Mouse (Mus musculus) T-helper 2 cell (primary cell): Measurements from ENCODE around the gene Pias1.

Source experiments
- in situ Hi-C: fragments of 300-600 bp; cut with MboI, MseI; formaldehyde crosslinking; loops from one replicate; pipeline ENCODE4 v1.15.1; 2025; ENCODE audit warnings: high pct_unique_total_duplicates

The Pias1 gene

GRCm38 (mm10) chr9:62987824-62988223 lies at the start of gene Pias1:
Gene Pias1, minus strand, starts transcription at chr9:62987924.
- in situ Hi-C loops: no loop called here

GRCm38 (mm10) chr9:63035431-63035830 lies 47.7 kb upstream of the Pias1 start:
- in situ Hi-C loops: no loop called here

GRCm38 (mm10) chr9:63031011-63031782 lies 43.5 kb upstream of the Pias1 start:
- in situ Hi-C loops: no loop called here

- in situ Hi-C loops: no loop called here
Measured at GRCm38 (mm10) chr9:63022486-63022885, 34.8 kb upstream of the Pias1 start.

GRCm38 (mm10) chr9:63007371-63007770 lies 19.6 kb upstream of the Pias1 start:
- in situ Hi-C loops: no loop called here

- in situ Hi-C loops: no loop called here
Measured at GRCm38 (mm10) chr9:63006081-63006820, 18.5 kb upstream of the Pias1 start.

- in situ Hi-C loops: loop anchor here (10.0 kb wide), 2 partner anchors 116 to 1514 kb away; no protein-coding TSS in a partner anchor
Measured at GRCm38 (mm10) chr9:62998561-62998960, 10.8 kb upstream of the Pias1 start.

GRCm38 (mm10) chr9:62997626-62998025 lies 9.9 kb upstream of the Pias1 start:
- in situ Hi-C loops: loop anchor here (10.0 kb wide), 2 partner anchors 117 to 1513 kb away; no protein-coding TSS in a partner anchor

GRCm38 (mm10) chr9:62995186-62995585 lies 7.5 kb upstream of the Pias1 start:
- in situ Hi-C loops: loop anchor here (10.0 kb wide), 2 partner anchors 120 to 1510 kb away; no protein-coding TSS in a partner anchor

- in situ Hi-C loops: loop anchor here (10.0 kb wide), 2 partner anchors 125 to 1505 kb away; no protein-coding TSS in a partner anchor
Measured at GRCm38 (mm10) chr9:62990134-62990533, 2.4 kb upstream of the Pias1 start.

GRCm38 (mm10) chr9:62980777-62981202 lies 6.9 kb downstream of the Pias1 start:
- in situ Hi-C loops: no loop called here

GRCm38 (mm10) chr9:62980162-62980776 lies 7.5 kb downstream of the Pias1 start:
- in situ Hi-C loops: no loop called here

- in situ Hi-C loops: no loop called here
Measured at GRCm38 (mm10) chr9:62979461-62980161, 8.1 kb downstream of the Pias1 start.

GRCm38 (mm10) chr9:62977152-62977551 lies 10.6 kb downstream of the Pias1 start:
- in situ Hi-C loops: no loop called here

- in situ Hi-C loops: no loop called here
Measured at GRCm38 (mm10) chr9:62975830-62976229, 11.9 kb downstream of the Pias1 start.

GRCm38 (mm10) chr9:62974439-62974838 lies 13.3 kb downstream of the Pias1 start:
- in situ Hi-C loops: loop anchor here (5.0 kb wide), 1 partner anchor 122 kb away; no protein-coding TSS in a partner anchor

GRCm38 (mm10) chr9:62972073-62972745 lies 15.5 kb downstream of the Pias1 start:
- in situ Hi-C loops: loop anchor here (5.0 kb wide), 1 partner anchor 120 kb away; no protein-coding TSS in a partner anchor

- in situ Hi-C loops: loop anchor here (5.0 kb wide), 1 partner anchor 118 kb away; no protein-coding TSS in a partner anchor
Measured at GRCm38 (mm10) chr9:62970345-62970744, 17.4 kb downstream of the Pias1 start.

- in situ Hi-C loops: no loop called here
Measured at GRCm38 (mm10) chr9:62966018-62966417, 21.7 kb downstream of the Pias1 start.

- in situ Hi-C loops: no loop called here
Measured at GRCm38 (mm10) chr9:62952713-62953112, 35.0 kb downstream of the Pias1 start.

- in situ Hi-C loops: no loop called here
Measured at GRCm38 (mm10) chr9:62945346-62945745, 42.4 kb downstream of the Pias1 start.
